Mouse (Mus musculus) hindbrain, embryonic 11.5 days (tissue): ENCODE measurements around the gene Akap7. TPM values are rescaled to one million over a fixed set of nuclear protein-coding genes. Genes with fewer than 3 reads are reported as not detected.

Experiments used
- ATAC-seq: fragments of 200-750 bp; cut with Nextera tagmentation; 2 replicates; pipeline ENCODE4 v1.8.0; 2017; ENCODE audit warnings: mild to moderate bottlenecking, moderate TSS enrichment, moderate library complexity; ENCODE audit not compliant: low FRiP score
- DNase-seq: peaks from one replicate; pipeline ENCODE4 v3.0.0-alpha.2; 2015; ENCODE audit warnings: low spot score
- H3K27ac ChIP-seq: fragments of 300-500 bp; sonication (generic); 2 replicates; pipeline ENCODE4 v1.5.1; 2014; ENCODE audit warnings: mild to moderate bottlenecking, low read depth, low read length
- H3K27me3 ChIP-seq: fragments of 300-500 bp; sonication (generic); 2 replicates; pipeline ENCODE4 v1.6.1; 2014; ENCODE audit warnings: mild to moderate bottlenecking, low read length, moderate library complexity, mixed read lengths; ENCODE audit not compliant: control insufficient read depth, insufficient read depth
- H3K36me3 ChIP-seq: fragments of 300-500 bp; sonication (generic); 2 replicates; pipeline ENCODE4 v1.6.1; 2014; ENCODE audit warnings: mild to moderate bottlenecking, low read length, moderate library complexity, mixed read lengths; ENCODE audit not compliant: control insufficient read depth, insufficient read depth
- H3K4me1 ChIP-seq: fragments of 300-500 bp; sonication (generic); replicated peaks from 2 replicates; pipeline ENCODE4 v1.6.1; 2014; ENCODE audit warnings: low read length, mixed read lengths; ENCODE audit not compliant: control insufficient read depth, insufficient read depth
- H3K4me2 ChIP-seq: fragments of 300-500 bp; sonication (generic); replicated peaks from 2 replicates; pipeline ENCODE4 v1.6.1; 2014; ENCODE audit warnings: mild to moderate bottlenecking, low read depth, low read length
- H3K4me3 ChIP-seq: fragments of 300-500 bp; sonication (generic); 2 replicates; pipeline ENCODE4 v1.5.1; 2014; ENCODE audit warnings: low read depth, low read length
- H3K9ac ChIP-seq: fragments of 300-500 bp; sonication (generic); 2 replicates; pipeline ENCODE4 v1.6.1; 2014; ENCODE audit warnings: low read depth, low read length
- H3K9me3 ChIP-seq: fragments of 300-500 bp; sonication (generic); 2 replicates; pipeline ENCODE4 v1.6.1; 2016; ENCODE audit warnings: low read length; ENCODE audit not compliant: control insufficient read depth
- WGBS: fragments of 180-500 bp; shearing (Covaris S2); extraction: QIAGEN DNeasy Blood & Tissue Kit; methylation state at CpG from one replicate; pipeline ENCODE4 v1.1.7; 2014; 5-methylcytosine and 5-hydroxymethylcytosine counted together
- polyA plus RNA-seq: library from polyadenylated mRNA; unstranded; fragments of >200 nt; fragmentation: Nextera tagmentation; extraction: Ambion mirVana; gene quantifications from 2 replicates; pipeline ENCODE4 v1.2.1, GENCODE M21; 2014

The Akap7 gene
- polyA plus RNA-seq, 1 experiment from 2014 or later: 22.6 TPM

DNA sequence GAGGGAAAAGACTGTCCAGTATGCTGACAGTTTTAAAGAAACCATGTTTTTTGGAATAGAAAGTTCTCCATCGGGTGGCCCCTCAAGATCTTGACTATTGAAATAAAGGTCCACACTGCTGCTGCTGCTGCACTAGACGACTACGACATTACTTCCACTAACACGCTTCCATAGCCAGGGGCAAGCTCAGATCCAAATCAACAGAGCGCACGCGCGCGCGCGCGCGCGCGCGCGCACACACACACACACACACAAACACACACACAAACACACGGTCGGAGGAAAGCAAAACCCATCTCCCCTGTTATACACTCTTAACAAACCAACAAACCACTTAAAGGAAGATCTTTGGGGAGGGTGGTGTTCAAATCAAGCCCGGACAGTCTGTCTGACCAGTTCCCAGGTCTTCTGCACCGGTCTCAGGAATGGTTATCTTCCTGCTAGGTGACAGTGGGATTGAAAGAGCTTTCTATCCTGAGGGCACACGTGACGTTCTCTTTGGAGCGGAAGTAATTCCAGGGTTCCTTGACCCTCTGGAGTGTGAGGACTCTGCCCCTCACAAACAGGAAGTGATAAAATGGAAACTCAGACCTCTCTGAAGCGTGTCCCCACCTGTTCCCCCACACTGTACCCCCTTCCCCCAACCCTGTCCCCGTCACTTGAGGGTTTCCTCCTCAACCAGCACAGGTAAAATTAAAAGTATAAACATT lies 32.9 kb downstream of the Akap7 start:
- WGBS: 91% methylated on average over 26 of the region's 26 CpGs
- no peak for DNase-seq
- no peak for ATAC-seq

DNA sequence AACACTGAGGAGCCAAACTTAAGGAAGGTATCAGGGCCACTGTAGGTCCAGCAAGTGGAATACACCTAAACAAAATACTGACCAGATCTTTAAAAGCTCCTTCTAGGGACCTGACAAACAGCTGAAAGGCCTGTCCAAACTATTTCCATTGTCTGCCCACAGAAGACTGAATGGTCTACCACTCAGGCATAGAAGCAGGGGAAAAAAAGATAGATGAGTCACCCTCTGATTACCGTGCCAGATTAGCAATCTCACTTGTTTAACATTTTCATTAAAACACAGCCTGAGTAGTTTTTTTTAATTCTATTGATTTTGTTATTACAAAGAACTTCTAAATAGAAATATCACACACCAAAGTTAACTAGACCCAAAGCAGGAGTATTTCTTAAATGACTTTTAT lies 33.9 kb downstream of the Akap7 start:
- Histone ChIP-seq H3K27ac (no peak overlapping the region), H3K4me3 (no peak overlapping the region), H3K4me2 (no peak overlapping the region), H3K27me3 (no peaks in the 10 kb centered on the region), H3K9me3 (no peaks in the 10 kb centered on the region), H3K36me3 (no peaks in the 10 kb centered on the region), H3K9ac (no peak overlapping the region), H3K4me1 (no peaks in the 10 kb centered on the region)
- no peak for DNase-seq
- no peak for ATAC-seq
- 62% methylated on average over 1 of the region's 1 CpGs for WGBS

More for the DNA sequence above, 32.9 kb downstream of the Akap7 start:
- Histone ChIP-seq H3K4me2 (no peak overlapping the region), H3K4me3 (no peak overlapping the region), H3K27me3 (no peaks in the 10 kb centered on the region), H3K36me3 (no peaks in the 10 kb centered on the region), H3K9me3 (no peaks in the 10 kb centered on the region), H3K27ac (no peak overlapping the region), H3K4me1 (no peaks in the 10 kb centered on the region; the same call in 1 of the 2 replicates), H3K9ac (no peak overlapping the region)

DNA sequence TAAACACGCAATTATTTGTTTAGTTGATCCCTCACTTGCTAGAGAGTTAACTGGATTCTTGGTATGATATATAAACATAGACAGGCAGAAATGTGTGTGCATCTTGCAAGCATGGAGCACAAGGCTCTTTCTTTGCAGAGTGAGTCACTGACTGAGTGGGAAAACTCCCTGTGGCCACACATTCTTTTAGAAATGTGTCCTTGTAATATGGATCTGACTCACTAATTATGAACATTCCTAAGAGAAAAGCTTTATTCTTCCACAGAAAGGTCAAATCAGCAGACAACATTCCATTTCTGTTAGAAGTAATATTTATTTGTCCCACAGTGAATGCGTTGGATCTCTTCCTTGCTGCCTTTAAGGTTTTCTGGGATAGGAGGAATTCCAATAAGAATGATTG lies 35.9 kb downstream of the Akap7 start:
- Histone ChIP-seq H3K4me1 (no peaks in the 10 kb centered on the region), H3K9me3 (no peaks in the 10 kb centered on the region), H3K27me3 (no peaks in the 10 kb centered on the region), H3K9ac (no peak overlapping the region), H3K36me3 (no peaks in the 10 kb centered on the region), H3K4me2 (no peak overlapping the region), H3K4me3 (no peak overlapping the region), H3K27ac (no peak overlapping the region)
- ATAC-seq (no peak), DNase-seq (no peak)
- 88% methylated on average over 2 of the region's 2 CpGs for WGBS

DNA sequence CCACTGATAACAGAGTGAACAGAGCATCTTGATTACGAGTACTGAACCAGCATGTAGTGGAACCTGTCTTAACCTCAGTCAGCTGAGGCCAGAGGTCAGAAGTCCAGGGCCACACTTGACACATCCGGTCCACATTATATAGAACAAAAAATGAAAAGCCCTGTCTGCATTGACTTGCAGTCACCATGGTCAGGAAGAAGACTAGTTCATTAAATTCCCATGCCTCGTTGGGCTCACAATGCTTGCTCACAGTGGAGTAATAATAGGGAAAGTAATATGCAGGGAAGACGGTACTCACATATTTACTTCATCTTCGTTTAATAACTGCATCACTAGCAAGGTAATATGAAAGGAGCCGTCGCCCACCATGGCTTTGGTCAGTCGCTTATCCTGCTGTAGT lies 36.5 kb downstream of the Akap7 start:
- no peak for ATAC-seq
- Histone ChIP-seq H3K27ac (no peak overlapping the region), H3K9ac (no peak overlapping the region), H3K27me3 (no peaks in the 10 kb centered on the region), H3K4me3 (no peak overlapping the region), H3K9me3 (no peaks in the 10 kb centered on the region), H3K36me3 (no peaks in the 10 kb centered on the region), H3K4me1 (no peaks in the 10 kb centered on the region), H3K4me2 (no peak overlapping the region)
- DNase-seq: no peak
- WGBS: 86% methylated on average over 8 of the region's 8 CpGs

DNA sequence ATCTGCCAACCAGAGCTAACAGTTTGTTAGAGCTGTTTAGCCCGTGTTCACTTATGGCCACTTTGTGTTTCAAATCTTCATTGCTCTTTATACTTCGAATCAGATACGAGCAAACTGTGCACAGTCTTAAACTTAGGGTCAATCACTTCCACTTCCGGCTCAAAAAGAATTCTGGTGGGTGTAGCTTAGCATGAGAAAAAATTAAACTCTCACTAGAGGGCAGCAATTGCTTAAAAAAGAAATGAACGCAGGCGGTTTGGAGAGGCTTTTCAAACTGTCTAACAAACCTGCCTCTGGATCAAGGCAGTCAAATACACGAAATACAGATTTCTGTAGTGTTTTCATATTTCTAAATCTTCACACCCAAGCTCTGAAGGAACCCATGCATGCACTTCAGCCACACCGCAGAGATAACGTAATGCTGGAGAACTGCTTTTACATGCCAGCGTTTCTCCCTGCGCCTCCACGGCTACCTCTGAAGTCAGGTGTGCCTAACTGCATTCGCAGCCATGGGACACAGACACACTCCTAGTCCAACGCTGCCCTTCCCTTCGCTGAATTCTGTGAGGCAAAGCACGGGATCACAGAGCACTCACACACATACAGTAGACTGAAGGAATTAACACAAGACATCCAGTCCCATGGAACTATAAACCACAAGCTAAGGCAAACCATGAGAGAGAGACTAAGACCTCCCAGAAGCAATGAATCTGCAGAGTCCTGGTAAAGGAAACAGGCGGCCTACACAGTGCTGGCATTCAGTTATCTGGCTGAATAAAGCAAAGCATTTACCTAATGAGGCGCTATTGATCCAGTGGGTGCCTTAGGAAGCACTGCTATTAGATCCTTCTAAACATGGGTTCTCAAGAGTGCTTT lies 39.0 kb downstream of the Akap7 start:
- no peaks in the 10 kb centered on the region for H3K9me3 ChIP-seq
- no peaks in the 10 kb centered on the region for H3K4me1 ChIP-seq
- no peaks in the 10 kb centered on the region for H3K36me3 ChIP-seq
- H3K27me3 ChIP-seq: no peaks in the 10 kb centered on the region
- DNase-seq (peak; percentile 58), ATAC-seq (peak; percentile 60; the same call in 1 of the 2 replicates)
- whole genome bisulfite sequencing: 57% methylated on average over 18 of the region's 18 CpGs
- H3K4me2 ChIP-seq: no peak overlapping the region
- no peak overlapping the region for H3K27ac ChIP-seq
- H3K9ac ChIP-seq: no peak overlapping the region
- H3K4me3 ChIP-seq: no peak overlapping the region

DNA sequence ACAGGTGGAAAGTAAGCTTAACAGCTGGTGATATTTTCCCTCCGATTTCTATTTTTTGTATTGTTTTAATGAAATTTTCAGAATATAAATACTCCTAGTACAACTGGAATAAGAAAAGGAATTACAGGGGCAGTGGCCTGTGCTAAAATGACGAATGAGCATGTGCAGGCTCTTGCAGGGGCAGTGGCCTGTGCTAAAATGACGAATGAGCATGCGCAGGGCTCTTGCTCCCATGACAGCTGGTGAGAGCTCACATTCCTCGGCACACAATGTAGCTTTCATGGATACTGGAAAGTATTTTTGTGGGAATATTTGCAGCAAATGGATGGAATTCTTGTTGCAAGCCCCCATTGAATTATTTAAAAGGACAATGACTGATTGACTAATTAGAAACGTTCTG lies 46.5 kb downstream of the Akap7 start:
- Histone ChIP-seq H3K4me2 (no peak overlapping the region), H3K9me3 (no peaks in the 10 kb centered on the region), H3K27ac (no peak overlapping the region), H3K4me1 (no peaks in the 10 kb centered on the region; the same call in 1 of the 2 replicates), H3K27me3 (no peaks in the 10 kb centered on the region), H3K9ac (no peak overlapping the region), H3K36me3 (no peaks in the 10 kb centered on the region), H3K4me3 (no peak overlapping the region)
- DNase-seq (peak; percentile 45), ATAC-seq (peak; percentile 72)
- WGBS: 44% methylated on average over 6 of the region's 6 CpGs

DNA sequence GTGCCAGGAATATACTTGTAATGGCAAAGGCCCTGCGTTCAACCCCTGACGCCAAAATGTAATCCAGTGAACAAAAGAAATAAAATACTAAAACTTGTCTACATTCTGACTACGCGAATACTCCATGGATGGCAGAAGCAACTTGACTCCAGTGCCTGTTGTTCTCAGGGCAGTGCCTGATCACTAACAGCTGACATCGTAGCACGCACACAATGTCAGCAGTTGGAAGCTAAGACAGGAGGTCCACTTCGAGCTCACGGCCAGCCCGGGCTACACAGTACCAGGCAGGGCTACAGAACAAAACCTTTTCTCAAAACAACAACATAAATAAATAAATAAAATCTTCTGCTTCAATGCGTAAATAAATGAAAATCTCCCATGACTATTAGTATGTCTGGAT lies 46.9 kb downstream of the Akap7 start:
- no peaks in the 10 kb centered on the region for H3K36me3 ChIP-seq
- no peak overlapping the region for H3K9ac ChIP-seq
- H3K4me3 ChIP-seq: no peak overlapping the region
- no peaks in the 10 kb centered on the region for H3K27me3 ChIP-seq
- H3K27ac ChIP-seq: no peak overlapping the region
- H3K4me1 ChIP-seq: no peaks in the 10 kb centered on the region; the same call in 1 of the 2 replicates
- ATAC-seq (peak; percentile 69; the same call in 1 of the 2 replicates), DNase-seq (no peak)
- WGBS: 85% methylated on average over 10 of the region's 10 CpGs
- no peak overlapping the region for H3K4me2 ChIP-seq
- no peaks in the 10 kb centered on the region for H3K9me3 ChIP-seq

DNA sequence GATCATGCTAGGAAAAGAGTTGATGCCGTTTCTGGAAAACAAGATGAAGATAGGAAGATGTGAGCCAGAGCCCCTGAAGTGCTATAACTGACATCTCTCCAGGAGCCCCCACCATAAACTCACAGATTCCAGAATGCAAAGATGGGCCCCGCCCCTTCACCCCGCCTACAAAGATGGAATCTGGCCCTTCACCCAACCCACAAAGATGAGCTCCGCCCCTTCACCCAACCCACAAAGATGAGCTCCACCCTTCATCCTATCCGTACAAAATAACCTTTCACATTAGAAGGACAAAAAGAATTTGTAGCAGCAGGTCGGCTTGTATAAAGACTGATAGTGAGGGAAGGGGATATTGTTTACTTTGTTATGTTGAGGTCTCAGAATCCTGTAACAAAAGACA lies 49.5 kb downstream of the Akap7 start:
- Histone ChIP-seq H3K4me3 (no peak overlapping the region), H3K4me2 (no peak overlapping the region), H3K36me3 (no peaks in the 10 kb centered on the region), H3K27ac (no peak overlapping the region), H3K9ac (no peak overlapping the region), H3K4me1 (no peaks in the 10 kb centered on the region; the same call in 1 of the 2 replicates), H3K27me3 (no peaks in the 10 kb centered on the region), H3K9me3 (no peaks in the 10 kb centered on the region)
- whole genome bisulfite sequencing: 88% methylated on average over 6 of the region's 6 CpGs
- ATAC-seq (no peak), DNase-seq (no peak)
